Mouse (Mus musculus): Measurements from ENCODE around the gene Son.
"Not testable (repeated sequence)": the region's sequence is repeated elsewhere in the genome, so short reads cannot be mapped to it uniquely, and the experiment has no call there.

Gene Son

GRCm38 (mm10) chr16:91639636-91640035 lies 7.7 kb upstream of the Son start:
- DNase-seq = no peak

GRCm38 (mm10) chr16:91640171-91640570 lies 7.1 kb upstream of the Son start:
- DNase-seq = no peak

DNA sequence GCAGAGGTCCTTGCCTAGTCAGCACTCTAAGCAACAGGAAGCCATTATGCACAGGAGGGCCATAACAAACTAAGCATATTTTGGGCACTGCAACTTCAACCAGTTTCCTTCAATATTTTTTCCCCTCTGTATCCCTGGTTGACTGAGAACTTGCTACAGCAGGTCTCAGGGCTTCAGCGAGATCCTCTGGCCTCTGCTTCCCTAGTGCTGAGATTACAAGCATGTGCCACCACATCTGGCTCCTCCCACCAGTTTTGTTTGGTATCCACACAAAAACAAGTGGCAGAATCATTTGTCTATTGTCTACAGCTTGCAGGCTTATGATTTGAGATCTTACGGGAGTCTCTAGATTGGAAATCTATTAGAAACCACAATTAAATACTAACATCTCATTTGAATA lies 2.4 kb upstream of the Son start:
- no peak for DNase-seq

DNA sequence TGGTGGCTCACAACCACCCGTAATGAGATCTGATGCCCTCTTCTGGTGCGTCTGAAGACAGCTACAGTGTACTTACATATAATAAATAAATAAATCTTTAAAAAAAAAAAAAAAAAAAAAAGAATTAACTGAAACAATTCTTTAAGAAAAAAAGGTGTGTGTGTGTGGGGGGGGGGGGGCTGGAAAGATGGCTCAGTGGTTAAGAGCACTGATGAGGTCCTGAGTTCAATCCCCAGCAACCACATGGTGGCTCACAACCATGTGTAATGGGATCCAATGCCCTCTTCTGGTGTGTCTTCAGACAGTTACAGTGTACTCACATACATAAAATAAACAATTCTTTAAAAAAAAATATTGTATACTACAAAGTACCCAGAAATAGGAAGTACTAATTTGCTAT lies 1.9 kb upstream of the Son start:
- not testable (repeated sequence) for DNase-seq

DNA sequence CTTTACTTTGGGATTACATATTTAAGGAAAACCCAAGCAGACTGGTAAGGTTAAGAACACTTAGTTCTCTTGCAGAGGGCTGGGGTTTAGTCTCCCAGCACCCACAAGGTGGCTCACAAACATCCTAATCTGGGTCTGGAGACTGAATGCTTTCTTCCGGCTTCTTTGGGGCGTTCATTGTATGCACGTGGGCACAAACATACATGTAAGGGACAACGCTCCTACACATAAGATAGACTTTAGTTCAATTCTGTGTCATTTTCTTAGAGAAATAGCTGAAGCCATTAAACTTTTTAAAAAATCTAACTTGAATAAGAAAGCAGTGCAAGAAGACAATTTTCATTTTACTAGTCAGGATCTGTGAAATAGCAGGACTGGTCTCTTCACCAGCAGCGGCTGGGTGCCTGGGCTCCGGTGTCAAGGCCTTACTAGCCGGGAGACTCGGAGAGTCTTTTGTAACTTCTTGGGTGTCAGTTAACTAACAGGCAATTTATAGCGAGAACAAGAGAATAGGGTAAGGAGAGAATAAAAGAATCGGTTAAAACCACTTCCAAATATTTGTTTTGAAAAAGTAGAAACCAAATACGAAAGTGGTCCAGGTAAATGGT lies 1.2 kb upstream of the Son start:
- peak; percentile 66 for DNase-seq

DNA sequence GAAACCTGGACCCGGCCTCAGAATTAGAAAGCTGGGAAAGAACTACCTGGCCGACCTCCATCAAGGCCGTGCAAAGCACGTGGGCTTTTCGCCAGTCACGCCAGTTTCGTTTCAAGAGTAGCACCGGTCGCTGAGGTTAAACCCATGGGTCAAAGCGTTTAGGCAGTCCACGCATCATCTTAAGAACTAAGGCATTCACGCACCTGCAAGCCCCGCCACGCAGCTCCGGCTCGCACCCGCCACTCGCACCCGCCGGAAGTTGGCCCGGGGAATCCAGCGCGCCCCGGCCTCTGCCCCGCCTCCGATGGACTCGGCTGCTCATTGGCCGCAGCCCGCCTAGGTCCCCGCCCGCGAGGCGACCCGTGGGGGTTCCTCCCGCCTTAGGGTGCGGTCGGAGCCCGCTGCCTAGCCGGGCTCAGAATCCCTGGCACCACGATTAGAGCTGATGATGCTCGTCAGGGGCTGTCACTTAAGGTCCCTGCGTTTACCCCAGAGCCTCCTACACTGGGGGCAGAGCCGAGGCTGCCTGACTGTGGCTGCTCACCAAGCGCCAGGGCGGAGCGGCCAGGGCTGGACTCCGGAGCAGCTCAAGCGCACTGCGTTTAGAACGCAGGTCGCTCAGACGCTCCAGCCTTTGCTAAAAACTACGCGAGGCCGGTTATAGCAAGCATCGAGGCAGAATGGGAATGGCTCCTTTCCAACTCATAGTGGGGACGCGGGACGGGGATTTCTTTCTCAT lies 456 bp upstream of the Son start, which contains the start of gene Gart:
Gart (minus strand) TSS at position 272 of the 739 bp plus-strand sequence.
- DNase-seq = peak; percentile 96

DNA sequence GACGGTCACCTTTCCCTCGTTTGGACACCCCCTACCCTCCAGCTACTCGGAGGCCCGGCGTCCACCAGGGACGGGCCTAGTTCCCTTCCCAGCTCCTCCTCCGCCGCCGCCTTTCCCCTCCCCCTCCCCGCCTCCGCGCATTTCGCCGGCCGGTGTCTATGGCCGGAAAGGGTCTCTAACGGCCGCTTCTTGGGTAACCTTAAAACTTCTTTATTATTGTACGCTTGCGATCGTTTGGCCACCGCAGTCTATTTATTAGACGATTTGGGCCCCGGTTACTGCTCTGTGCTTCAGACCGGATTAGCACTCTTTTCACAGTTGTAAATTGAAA lies 879 bp downstream of the Son start:
- peak; percentile 83 for DNase-seq

- no peak for DNase-seq
Observed at GRCm38 (mm10) chr16:91649246-91649645, 1.9 kb downstream of the Son start.

DNA sequence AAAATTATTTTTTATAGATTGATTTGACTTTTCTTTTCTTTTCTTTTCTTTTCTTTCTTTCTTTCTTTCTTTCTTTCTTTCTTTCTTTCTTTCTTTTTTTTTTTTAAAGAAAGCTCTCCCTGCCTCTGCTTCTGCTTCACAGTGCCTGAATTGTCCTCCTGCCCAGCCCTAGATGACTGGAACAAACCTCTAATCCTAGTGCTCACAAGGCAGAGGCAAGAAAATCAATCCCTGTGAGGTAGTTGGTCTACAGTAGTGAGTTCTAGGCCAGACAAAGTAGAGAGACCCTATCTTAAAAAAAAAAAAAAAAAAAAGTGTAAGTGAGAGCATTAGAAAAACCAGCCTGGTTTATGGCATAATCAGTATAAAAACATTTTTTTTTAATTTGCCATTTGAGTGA lies 2.5 kb downstream of the Son start:
- no peak for DNase-seq

GRCm38 (mm10) chr16:91652191-91652590 lies 4.9 kb downstream of the Son start:
- no peak for DNase-seq

DNA sequence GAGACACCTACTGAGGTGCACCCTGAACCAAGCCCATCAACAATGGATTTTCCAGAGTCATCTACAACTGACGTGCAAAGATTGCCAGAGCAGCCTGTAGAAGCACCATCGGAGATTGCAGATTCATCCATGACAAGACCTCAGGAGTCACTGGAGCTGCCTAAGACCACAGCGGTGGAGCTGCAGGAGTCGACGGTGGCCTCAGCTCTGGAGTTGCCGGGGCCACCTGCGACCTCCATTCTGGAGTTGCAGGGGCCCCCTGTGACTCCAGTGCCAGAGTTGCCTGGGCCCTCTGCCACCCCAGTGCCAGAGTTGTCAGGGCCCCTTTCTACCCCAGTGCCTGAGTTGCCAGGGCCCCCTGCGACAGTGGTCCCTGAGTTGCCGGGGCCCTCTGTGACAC lies 8.0 kb downstream of the Son start:
- no peak for DNase-seq

GRCm38 (mm10) chr16:91657285-91657684 lies 10.0 kb downstream of the Son start:
- DNase-seq = no peak

- no peak for DNase-seq
Observed at GRCm38 (mm10) chr16:91658471-91658870, 11.2 kb downstream of the Son start.

DNA sequence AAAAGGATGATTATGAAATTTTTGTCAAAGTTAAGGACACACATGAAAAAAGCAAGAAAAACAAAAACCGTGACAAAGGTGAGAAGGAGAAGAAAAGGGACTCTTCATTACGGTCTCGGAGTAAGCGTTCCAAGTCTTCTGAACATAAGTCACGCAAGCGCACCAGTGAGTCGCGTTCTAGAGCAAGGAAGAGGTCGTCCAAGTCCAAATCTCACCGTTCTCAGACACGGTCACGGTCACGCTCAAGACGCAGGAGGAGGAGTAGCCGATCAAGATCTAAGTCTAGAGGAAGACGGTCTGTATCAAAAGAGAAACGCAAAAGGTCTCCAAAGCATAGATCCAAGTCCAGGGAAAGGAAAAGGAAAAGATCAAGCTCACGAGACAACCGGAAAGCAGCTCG lies 12.5 kb downstream of the Son start:
- DNase-seq = no peak

DNA sequence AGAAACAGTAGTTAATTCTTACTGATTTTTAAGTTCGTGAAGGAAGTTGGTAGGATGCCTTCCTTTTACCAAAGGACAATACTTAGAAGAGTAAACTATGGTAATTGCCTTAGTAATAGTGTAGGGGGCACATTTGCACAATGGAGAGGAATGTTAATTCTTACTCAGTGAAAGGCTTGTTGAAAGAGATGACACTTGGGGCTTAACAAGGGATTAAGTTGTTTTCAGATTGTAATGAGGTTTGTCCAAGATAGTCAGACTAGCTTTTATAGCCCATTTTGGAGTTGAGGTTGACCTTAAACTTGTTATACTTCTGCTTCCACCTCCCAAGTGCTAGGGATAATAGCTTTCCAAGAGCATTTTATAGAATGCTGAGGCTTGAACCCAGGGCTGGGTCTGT lies 14.1 kb downstream of the Son start:
- DNase-seq = no peak

- DNase-seq = no peak
Observed at GRCm38 (mm10) chr16:91662336-91662735, 15.0 kb downstream of the Son start.

- DNase-seq = no peak
Observed at GRCm38 (mm10) chr16:91663795-91664194, 16.5 kb downstream of the Son start.

- DNase-seq = no peak
Observed at GRCm38 (mm10) chr16:91674500-91674899, 27.2 kb downstream of the Son start.

GRCm38 (mm10) chr16:91678147-91678911 lies 31.0 kb downstream of the Son start:
- no peak for DNase-seq

GRCm38 (mm10) chr16:91680656-91681055 lies 33.4 kb downstream of the Son start:
- DNase-seq = no peak

DNA sequence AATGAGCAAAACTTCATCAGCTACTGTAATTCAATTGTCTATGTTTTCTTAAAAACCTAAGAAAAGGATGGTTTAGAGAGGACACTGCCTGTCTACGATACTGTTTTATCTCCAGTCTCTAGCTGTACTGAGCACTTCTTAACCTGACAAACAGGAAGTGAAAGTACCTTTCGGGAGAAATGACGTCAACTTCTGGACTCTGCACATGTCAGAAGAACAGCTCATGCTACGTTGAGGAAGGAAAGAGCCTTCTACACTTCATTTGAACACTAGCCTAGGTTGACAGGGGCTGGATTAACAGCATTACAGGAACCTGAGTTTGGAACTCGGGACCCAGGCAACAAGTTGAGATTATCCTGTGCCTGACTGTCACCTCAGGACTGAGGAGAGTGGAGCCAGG lies 38.2 kb downstream of the Son start:
- no peak for DNase-seq

GRCm38 (mm10) chr16:91686369-91686768 lies 39.1 kb downstream of the Son start:
- DNase-seq = no peak

DNA sequence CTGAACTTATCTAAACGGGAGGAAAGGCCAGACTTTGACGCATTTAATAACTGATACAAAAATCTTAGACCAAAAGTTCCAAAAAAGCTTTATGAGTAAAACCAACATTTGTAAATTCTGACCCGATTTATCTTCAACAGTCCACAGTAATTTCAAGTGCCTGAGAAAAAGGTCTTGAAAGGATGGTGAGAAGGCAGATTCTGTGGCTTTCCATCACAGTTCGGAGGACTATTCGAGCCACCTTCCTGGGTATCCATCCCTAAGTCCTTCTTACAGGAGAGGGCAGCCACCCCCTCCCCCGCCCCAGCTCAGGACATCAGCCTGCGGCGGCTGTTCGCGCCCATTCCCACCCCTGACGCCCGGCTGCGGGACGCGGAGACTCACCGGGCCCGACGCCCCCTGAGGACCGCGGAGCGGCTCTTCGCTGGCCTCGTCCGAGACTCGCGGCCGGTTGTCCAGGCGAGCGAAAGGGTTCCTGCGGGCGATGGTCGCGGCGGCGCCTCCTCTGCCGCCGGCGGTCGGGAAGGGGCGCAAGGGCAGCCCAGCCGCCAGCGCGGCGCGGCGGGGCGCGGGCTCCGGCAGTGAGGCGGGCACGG lies 40.8 kb downstream of the Son start:
- DNase-seq = no peak
